Mouse (Mus musculus) MEL (cell line): ENCODE measurements at regions not wholly inside any gene's neighbourhood (a gene's known extent, or its start where the extent isn't known, plus 50 kb on each side); places are given as distances from the start of the nearest gene placed in this dataset.

Source experiments
- CTCF ChIP-seq, 3 experiments: IDR thresholded peaks in 2 of 3; conservative IDR thresholded peaks in 1 of 3; 2 replicates each; pipeline ENCODE4 v1.5.1; 2011 to 2012; ENCODE audit warnings: low read length in 3 of 3, low read depth in 2 of 3, mild to moderate bottlenecking in 2 of 3, improper control_type of control experiment in 1 of 3, inconsistent platforms in 1 of 3, mixed read lengths in 1 of 3, moderate library complexity in 1 of 3; ENCODE audit not compliant: control insufficient read depth in 1 of 3, insufficient read depth in 1 of 3, poor library complexity in 1 of 3, severe bottlenecking in 1 of 3
- MAX ChIP-seq: IDR thresholded peaks from 2 replicates; pipeline ENCODE4 v1.6.1; 2011; ENCODE audit warnings: low read length, improper control_type of control experiment
- POLR2A ChIP-seq, 2 experiments: IDR thresholded peaks; 2 replicates each; pipeline ENCODE4 v1.6.1; 2011 to 2012; ENCODE audit warnings: low read length in 2 of 2, mild to moderate bottlenecking in 2 of 2, control low read depth in 1 of 2, improper control_type of control experiment in 1 of 2, low read depth in 1 of 2, moderate library complexity in 1 of 2; ENCODE audit not compliant: control insufficient read depth in 1 of 2, insufficient read depth in 1 of 2, poor library complexity in 1 of 2
- ZKSCAN1 ChIP-seq: IDR thresholded peaks from 2 replicates; pipeline ENCODE4 v1.6.1; 2012; ENCODE audit warnings: low read depth, mild to moderate bottlenecking, inconsistent platforms, low read length, improper control_type of control experiment, moderate library complexity

- TF ChIP-seq CTCF (IDR thresholded peaks at IDR 0.05 in 2 of 3, conservative IDR thresholded peaks at IDR 0.05 in 1 of 3; ENCODE audit: control insufficient read depth in 1 of 3, insufficient read depth in 1 of 3, low read depth in 2 of 3, low read length in 3 of 3, poor library complexity in 1 of 3, severe bottlenecking in 1 of 3) (no peak), ZKSCAN1 (no peak), MAX (no peak), POLR2A (IDR thresholded peaks at IDR 0.05; ENCODE audit: control insufficient read depth in 1 of 2, insufficient read depth in 1 of 2, low read depth in 1 of 2, low read length in 2 of 2, poor library complexity in 1 of 2) (no peak)
These were observed 113.0 kb downstream of the Cog6 start for GRCm38 (mm10) chr3:52904028-52904427.
